Mouse (Mus musculus): ENCODE results near the gene Galk1.

Galk1 gene

DNA sequence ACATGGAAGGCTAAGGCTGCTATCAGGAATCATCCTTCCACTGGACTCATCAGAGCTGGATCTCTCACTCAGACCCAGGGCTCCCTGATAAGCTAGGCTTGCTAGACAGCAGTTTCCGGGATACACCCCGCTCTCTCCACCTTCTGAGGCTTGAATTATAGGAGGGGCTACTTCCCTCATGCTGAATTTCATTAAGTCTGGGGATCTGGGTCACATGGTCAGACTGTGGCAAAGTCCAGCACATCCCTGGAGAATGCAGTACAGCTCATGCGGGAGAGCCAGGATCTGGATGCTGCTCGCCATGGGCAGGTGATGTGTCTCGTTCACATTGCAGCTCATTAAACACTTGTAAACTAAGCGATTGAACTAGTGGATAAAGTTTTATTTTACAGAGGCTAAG, 41.5 kb downstream of the Galk1 start:
- DNase-seq = no peak

DNA sequence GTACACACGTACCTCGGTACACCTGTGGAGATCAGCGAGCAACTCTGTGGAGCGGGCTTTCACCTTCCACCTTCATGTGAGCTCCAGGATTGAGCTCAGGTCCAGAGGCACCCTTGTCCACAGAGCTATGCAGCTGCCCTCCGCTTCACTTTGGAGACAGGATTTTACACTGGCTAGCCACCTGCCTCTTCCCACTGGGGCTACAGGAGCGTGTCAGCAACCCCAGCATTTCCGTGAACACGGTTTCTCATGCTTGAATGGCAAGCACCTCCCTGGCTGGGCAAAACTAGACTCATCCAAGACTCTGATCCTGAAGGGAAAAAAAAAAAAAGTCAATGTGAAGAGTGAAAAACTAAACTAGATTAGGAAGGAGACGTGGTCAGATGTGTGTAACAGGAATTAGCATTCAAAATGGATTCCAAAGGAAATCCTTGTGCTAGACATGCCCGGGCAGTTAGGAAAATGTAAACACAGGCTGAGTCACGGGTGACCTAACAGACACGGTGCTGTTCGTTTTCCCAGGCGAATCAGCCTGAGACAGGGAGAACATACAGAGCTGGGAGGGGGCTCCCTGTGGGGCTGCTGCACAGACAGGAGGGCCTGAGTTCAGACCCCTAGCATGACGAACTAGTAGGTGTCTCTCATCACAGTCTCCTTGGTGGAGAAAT, 42.4 kb downstream of the Galk1 start:
- no peak for DNase-seq

DNA sequence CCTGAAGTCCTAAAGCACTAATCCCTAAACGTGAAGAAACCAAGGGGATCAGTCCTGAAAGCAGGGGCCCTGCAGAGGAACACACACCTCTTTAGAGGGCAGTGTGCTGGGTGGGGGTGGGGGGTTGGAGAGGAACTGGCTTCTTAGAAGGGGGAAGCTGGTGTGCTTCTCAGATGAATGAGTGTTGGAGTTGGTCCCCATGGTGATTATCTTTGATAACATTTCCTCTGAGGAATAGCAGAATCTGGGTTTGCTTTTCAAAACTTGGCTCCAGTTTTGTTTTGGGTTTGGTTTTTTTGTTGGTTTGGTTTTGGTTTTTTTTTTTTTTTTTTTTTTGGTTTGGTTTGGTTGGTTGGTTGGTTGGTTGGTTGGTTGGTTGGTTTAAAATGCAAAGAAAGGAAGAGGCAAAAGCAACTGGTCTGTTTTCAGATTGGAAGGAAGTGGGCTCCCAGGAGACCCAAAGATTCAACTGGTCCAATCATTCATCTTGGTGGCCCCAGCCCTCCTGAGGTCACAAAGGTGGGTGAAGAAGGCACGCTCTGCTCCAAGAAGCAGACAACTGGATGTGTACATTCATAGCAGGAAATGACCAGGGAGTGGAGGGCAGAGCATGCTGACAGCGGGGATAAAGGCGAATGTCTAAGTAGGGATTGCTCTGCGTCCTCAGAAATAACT, 43.7 kb downstream of the Galk1 start:
- DNase-seq = no peak

DNA sequence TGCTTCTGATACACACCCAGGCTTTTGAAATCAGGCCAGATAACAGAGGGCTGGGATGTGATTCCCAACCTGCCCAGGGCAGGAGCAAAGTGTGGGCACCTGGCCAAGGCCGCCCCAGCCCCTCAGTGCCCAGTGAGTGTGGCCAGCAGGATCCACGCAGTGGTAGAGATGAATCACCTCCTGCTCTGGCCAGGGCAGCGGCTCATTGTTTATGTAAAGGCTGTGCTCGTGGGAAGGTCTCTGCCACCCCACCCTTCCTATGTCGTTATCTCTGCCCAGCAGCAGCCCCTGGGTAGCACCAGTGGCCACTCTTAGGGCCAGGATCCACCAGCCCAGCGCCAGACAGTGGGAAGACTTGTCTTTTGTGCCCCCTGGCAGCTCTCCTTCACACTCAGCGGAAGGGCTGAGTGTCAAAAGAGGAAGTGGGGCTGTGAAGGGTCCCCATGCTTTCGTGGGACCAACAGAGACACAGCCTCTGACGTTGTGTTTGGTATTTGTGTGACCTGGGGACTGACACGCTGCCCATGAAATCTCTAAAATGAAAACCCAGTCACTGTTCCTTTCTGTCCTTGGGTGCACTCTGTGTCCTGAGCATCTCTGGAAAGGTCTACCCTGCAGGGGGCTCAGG, 47.4 kb downstream of the Galk1 start:
- no peak for DNase-seq

DNA sequence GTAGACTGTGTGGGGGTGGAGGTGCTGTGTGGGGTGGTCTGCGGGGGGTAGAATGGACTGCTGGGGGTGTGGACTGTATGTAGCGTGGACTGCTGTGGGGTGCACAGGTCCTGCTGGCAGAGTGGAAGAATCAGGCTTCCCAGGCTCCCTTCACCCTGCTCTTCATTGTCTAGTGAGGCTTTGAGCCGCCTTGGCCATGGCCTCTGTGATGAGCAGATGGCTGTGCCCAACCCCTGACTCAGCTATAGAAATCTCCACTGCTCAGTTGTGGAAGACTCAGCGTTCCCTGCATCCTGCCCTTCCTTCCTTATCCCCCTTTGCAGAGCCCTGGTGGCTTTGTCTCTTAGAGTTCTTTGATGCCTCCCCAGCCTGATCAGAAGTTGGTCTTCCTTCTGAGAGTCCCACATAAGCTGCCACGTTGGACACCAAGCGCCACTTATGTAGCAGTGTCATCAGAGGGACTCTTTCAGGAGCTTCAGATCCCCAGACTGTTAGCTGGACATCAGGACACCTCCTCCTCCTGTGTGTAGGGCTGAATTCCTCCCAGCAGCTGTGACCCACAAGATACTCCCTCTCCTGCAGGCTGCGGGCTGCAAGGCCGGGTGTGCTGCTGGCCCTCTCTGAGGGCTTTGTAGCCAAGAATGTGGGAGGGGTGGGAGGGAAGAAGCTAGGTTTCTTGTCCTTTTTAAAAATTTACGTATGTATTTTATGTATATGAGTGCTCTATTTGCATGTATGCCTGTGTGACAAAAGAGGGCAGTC, 49.7 kb downstream of the Galk1 start:
- no peak for DNase-seq

DNA sequence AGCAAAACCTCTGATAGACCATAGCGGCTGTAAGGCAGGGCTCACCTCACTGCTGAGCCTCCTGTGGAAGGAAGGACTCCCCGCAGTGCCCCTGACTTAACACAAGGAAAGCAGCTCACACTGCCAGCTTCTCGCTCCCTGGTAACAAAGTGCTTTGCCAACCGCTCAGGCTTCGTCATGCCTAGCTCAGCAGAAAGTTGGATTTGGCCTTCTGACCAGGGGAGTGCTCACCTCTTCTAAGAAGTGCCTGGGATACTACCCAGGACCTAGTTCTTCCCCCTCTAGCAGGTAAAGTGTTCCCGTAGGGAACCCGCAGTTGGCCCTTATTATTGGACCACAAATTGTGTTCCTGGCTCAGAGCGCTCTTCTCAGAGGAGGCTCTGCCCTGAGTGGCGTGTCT, 53.5 kb downstream of the Galk1 start:
- no peak for DNase-seq
